Mouse (Mus musculus) testis, adult 2 months (tissue): ENCODE measurements around the gene Trp53inp2.

Experiments used
- CTCF ChIP-seq: fragments of 200-500 bp; IDR thresholded peaks from 2 replicates; pipeline ENCODE4 v1.5.1; 2012; ENCODE audit warnings: low read depth, mild to moderate bottlenecking, inconsistent platforms, low read length, moderate library complexity; ENCODE audit not compliant: control insufficient read depth, insufficient read depth, insufficient replicate concordance
- POLR2A ChIP-seq: fragments of 200-500 bp; IDR thresholded peaks from 2 replicates; pipeline ENCODE4 v1.6.1; 2012; ENCODE audit warnings: low read depth, mild to moderate bottlenecking, inconsistent platforms, low read length, moderate library complexity; ENCODE audit not compliant: control insufficient read depth

- TF ChIP-seq CTCF, result no peak
- no peak for TF ChIP-seq POLR2A
Measured at GRCm38 (mm10) chr2:155335231-155335630, 45.6 kb upstream of the Trp53inp2 start.
